Mouse (Mus musculus) kidney, adult 2 months (tissue): ENCODE measurements at regions not wholly inside any gene's neighbourhood (a gene's known extent, or its start where the extent isn't known, plus 50 kb on each side); places are given as distances from the start of the nearest gene placed in this dataset.

Experiments used
- DNase-seq: peaks from one replicate; pipeline ENCODE4 v3.0.0; 2021
- H3K27ac ChIP-seq: fragments of 200-500 bp; 2 replicates; pipeline ENCODE4 v1.5.1; 2012; ENCODE audit warnings: low read depth, low read length, control low read depth, inconsistent platforms; ENCODE audit not compliant: insufficient read depth
- H3K27me3 ChIP-seq: fragments of 200-500 bp; replicated peaks from 2 replicates; pipeline ENCODE4 v1.6.1; 2012; ENCODE audit warnings: mild to moderate bottlenecking, moderate library complexity, low read length, inconsistent platforms; ENCODE audit not compliant: control insufficient read depth, insufficient read depth
- H3K36me3 ChIP-seq: fragments of 200-500 bp; 2 replicates; pipeline ENCODE4 v1.6.1; 2012; ENCODE audit warnings: mild to moderate bottlenecking, moderate library complexity, low read length, inconsistent platforms; ENCODE audit not compliant: control insufficient read depth, insufficient read depth
- H3K4me1 ChIP-seq: fragments of 200-500 bp; 2 replicates; pipeline ENCODE4 v1.6.1; 2011; ENCODE audit warnings: low read length; ENCODE audit not compliant: control insufficient read depth, insufficient read depth
- H3K4me3 ChIP-seq: fragments of 200-500 bp; 2 replicates; pipeline ENCODE4 v1.5.1; 2011; ENCODE audit warnings: mild to moderate bottlenecking, low read depth, low read length, control low read depth; ENCODE audit not compliant: insufficient read depth
- CTCF ChIP-seq: fragments of 200-500 bp; conservative IDR thresholded peaks from 2 replicates; pipeline ENCODE4 v1.5.1; 2011; ENCODE audit warnings: low read depth, mild to moderate bottlenecking, control low read depth, low read length, moderate library complexity, mixed read lengths; ENCODE audit not compliant: insufficient read depth, insufficient read length
- POLR2A ChIP-seq: fragments of 200-500 bp; IDR thresholded peaks from one replicate; pipeline ENCODE4 v1.6.1; 2011; ENCODE audit warnings: low read depth, low read length, control low read depth
- WGBS: fragments of 180-500 bp; shearing (Covaris S2); methylation state at CpG from one replicate; pipeline ENCODE4 v1.1.7; 2018; 5-methylcytosine and 5-hydroxymethylcytosine counted together

DNA sequence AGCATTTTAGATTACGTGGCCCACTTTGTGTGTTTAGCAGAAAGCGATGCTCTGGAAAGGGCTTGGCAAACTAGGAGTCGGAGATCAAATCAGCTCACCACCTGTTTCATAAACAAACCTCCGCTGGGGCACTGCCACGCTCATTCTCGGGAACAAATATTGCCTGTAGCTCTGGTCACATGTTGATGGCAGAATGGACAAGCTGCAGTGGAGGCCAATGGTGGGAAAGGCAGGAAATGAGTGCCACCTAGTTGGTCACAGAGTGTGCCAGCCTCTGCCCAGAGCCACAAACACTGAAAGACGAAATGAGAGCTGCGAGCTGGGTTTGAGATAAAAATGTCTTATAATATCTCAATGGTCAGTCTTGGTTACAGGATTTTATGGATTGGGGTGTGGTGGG lies 259.2 kb upstream of the Csf3r start:
- no peak for TF ChIP-seq CTCF
- TF ChIP-seq POLR2A = no peak
- peak; percentile 8 for DNase-seq
- H3K4me3 ChIP-seq = no peak overlapping the region
- no peaks in the 10 kb centered on the region for H3K4me1 ChIP-seq
- H3K36me3 ChIP-seq = no peaks in the 10 kb centered on the region
- no peak overlapping the region for H3K27ac ChIP-seq
- no peaks in the 10 kb centered on the region for H3K27me3 ChIP-seq
- 74% methylated on average over 8 of the region's 8 CpGs for WGBS

DNA sequence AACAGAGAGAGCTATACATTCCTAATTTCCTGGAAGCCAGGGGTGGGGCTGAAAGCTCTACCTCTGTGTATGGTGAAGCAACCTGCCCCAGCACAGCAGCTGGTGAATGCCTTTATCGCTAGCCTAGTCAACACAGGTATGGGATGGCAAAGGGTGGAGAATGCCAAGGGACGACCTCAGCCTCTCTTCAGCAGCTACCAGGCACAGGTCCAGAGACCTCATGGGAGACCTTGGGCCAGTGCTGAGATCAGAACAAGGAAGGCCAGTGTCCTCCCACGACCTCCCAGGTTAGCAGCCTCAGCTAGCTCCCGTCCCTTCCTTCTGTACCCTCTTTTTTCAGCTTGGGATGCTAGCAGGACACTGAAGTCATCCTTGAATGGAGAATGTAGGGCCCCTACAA lies 247.2 kb upstream of the Csf3r start:
- no peaks in the 10 kb centered on the region for H3K4me1 ChIP-seq
- TF ChIP-seq CTCF (no peak), POLR2A (no peak)
- H3K27ac ChIP-seq = no peak overlapping the region
- no peak overlapping the region for H3K4me3 ChIP-seq
- no peaks in the 10 kb centered on the region for H3K27me3 ChIP-seq
- WGBS = 67% methylated on average over 4 of the region's 4 CpGs
- H3K36me3 ChIP-seq = no peaks in the 10 kb centered on the region
- DNase-seq = no peak

DNA sequence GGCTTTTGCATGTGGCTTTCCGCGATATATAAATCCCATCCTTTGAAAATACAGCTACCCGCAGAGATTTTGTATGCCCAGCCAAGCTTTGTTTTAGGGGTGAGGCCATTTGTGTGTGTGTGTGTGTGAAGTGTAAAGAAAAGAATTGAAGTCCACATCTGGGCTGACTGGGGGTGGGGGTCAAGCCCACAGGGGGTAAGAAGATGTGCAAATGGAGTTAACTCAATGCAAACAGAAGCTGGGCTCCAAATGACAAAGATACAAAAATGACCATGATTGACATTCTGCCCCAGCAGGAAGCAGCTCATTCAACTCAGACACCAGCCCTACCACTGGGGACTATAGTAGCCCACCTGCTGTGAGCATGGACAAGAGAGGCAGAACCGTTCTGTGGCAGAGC lies 244.2 kb upstream of the Csf3r start:
- H3K27me3 ChIP-seq = no peaks in the 10 kb centered on the region
- no peak overlapping the region for H3K27ac ChIP-seq
- H3K4me3 ChIP-seq = no peak overlapping the region
- WGBS = 71% methylated on average over 4 of the region's 4 CpGs
- TF ChIP-seq CTCF (no peak), POLR2A (no peak)
- H3K36me3 ChIP-seq = no peaks in the 10 kb centered on the region
- no peak for DNase-seq
- H3K4me1 ChIP-seq = no peaks in the 10 kb centered on the region

DNA sequence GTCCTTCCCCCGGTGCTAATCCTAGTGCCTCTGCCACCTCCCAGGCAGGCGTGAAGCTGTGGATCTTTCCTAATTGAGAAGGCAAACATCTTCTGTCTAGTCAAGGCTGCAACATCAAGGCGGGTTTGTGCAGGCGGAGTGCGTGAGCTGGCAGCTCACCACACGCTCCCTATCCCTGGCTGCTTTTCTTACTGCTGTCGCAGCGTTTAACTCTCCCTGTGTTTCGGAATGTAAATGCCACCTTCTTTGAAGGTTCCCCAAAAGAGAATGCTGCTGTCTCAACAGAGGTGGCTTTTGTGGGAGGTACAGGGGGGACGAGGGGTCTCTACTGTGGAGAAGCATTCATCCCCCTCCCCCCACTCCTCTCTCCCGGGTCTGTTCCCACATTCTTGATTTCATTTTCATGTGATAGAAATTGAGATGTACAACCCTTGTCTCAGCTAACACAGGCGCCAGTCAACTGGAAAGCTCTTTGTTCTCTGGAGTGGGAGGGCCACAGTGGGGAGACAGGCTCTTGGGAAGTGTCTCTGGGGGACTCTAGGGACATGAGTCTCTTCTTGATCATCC lies 243.3 kb upstream of the Csf3r start:
- no peaks in the 10 kb centered on the region for H3K36me3 ChIP-seq
- no peak overlapping the region for H3K27ac ChIP-seq
- no peaks in the 10 kb centered on the region for H3K4me1 ChIP-seq
- no peak overlapping the region for H3K4me3 ChIP-seq
- no peaks in the 10 kb centered on the region for H3K27me3 ChIP-seq
- no peak for DNase-seq
- TF ChIP-seq CTCF (no peak), POLR2A (no peak)
- 11% methylated on average over 12 of the region's 12 CpGs for WGBS

DNA sequence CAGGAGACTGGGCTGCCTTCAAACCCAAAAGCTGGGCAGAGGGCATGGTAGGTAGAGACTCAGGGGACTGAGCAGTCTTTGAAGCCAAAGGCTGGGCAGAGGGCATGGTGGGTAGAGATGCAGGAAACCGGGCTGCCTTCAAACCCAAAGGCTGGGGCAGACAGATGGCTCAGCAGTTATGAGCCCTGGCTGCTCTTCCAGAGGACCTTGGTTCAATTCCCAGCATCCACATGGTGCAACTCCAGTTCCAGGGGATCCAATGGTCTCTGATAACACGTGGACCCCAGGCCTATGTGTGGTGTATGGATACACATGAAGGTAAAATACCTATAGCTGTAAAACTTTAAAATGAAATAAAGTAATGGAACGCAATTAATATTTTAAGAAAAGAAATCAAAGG lies 242.0 kb upstream of the Csf3r start:
- H3K27me3 ChIP-seq = no peaks in the 10 kb centered on the region
- no peak overlapping the region for H3K27ac ChIP-seq
- no peak for DNase-seq
- H3K4me1 ChIP-seq = no peaks in the 10 kb centered on the region
- H3K4me3 ChIP-seq = no peak overlapping the region
- TF ChIP-seq POLR2A = no peak
- no peak for TF ChIP-seq CTCF
- WGBS = 79% methylated on average over 3 of the region's 3 CpGs
- H3K36me3 ChIP-seq = no peaks in the 10 kb centered on the region

DNA sequence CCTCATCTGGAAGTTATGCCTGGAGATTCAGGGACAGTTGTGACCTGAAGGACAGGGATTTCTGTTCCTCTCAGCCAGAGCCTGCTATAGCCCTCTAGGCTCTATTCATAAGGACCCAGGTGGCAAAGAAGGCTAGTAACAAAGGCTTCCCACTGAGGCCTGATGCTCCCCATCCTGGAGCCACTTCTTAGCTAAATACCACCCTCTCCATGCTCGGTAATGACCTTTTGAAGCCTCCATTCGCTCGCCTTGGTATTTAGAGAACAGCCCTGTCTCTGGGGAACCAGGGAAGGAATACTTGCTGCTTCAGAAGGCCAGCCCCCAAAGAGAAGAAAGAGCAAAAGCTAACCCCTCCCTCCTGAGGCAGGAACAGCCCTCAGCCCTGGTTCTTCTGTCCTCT lies 238.3 kb upstream of the Csf3r start:
- Histone ChIP-seq H3K27ac (no peak overlapping the region), H3K36me3 (no peaks in the 10 kb centered on the region), H3K27me3 (no peaks in the 10 kb centered on the region), H3K4me1 (no peaks in the 10 kb centered on the region), H3K4me3 (no peak overlapping the region)
- 46% methylated on average over 3 of the region's 3 CpGs for WGBS
- no peak for DNase-seq
- TF ChIP-seq CTCF (no peak), POLR2A (no peak)

DNA sequence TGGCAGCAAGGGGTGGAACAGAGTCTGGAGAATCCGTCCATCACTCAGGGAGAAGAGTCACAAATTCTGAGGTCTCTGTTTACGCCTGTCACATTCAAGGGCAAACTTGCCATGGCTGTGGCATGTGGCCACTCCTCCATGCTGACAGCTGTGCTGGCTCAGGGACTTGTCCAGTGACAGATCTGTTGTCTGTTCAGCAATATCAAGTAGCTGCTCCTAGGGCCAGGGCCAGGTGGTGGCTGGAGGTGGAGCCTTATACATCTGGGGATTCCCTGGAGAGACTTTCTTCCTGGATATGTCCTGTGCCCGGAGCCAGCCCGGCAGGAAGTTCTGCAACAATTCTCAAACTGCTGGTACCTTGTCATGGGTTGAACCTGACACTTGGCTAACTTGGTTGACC lies 229.7 kb upstream of the Csf3r start:
- no peaks in the 10 kb centered on the region for H3K27me3 ChIP-seq
- 45% methylated on average over 4 of the region's 4 CpGs for WGBS
- no peak for DNase-seq

More for the DNA sequence above, 229.7 kb upstream of the Csf3r start:
- Histone ChIP-seq H3K4me1 (no peaks in the 10 kb centered on the region), H3K36me3 (no peaks in the 10 kb centered on the region), H3K4me3 (no peak overlapping the region), H3K27ac (no peak overlapping the region)
- no peak for TF ChIP-seq POLR2A
- no peak for TF ChIP-seq CTCF
